Mouse (Mus musculus): ENCODE data around the gene Spag5. TPM values are rescaled to one million over a fixed set of nuclear protein-coding genes. Genes with fewer than 3 reads are reported as not detected.

Gene Spag5
- total RNA-seq, 2 experiments from 2014 or later = 2.3 to 2.5 TPM

DNA sequence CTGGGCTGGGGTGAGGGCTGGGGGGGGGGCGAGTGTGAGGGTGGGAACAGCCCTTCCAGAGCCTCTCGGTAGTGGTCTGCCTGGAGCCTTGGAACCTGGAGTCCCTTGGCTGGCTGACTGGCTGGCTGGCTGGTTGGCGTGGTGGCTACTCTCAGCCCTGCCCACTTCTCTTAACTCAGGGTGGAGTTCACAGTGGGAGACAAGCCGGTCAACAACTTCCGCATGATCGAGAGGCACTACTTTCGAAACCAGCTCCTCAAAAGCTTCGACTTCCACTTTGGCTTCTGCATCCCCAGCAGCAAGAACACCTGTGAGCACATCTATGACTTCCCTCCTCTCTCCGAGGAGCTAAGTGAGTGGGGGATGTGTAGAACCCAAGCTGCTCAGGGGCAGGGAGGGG is 46.6 kb downstream of the Spag5 start:
- no peak for DNase-seq (ENCODE audit: low spot score)

DNA sequence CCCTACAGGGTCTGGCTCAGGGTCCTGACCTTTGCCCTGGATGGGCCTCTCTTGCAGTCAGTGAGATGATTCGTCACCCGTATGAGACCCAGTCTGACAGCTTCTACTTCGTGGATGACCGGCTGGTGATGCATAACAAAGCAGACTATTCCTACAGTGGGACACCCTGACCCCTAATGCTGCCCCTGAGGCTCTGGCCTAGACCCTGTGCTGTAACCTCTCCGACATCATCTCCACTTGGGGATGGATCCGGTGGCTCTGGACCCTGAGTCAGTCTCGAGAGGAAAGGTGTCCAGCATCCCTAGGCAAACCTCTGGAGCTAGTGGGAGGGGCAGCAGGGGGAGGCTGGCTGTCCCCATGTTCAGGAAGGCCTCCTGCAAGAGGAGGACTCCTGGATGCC is 47.1 kb downstream of the Spag5 start:
- DNase-seq (ENCODE audit: low spot score) = no peak

DNA sequence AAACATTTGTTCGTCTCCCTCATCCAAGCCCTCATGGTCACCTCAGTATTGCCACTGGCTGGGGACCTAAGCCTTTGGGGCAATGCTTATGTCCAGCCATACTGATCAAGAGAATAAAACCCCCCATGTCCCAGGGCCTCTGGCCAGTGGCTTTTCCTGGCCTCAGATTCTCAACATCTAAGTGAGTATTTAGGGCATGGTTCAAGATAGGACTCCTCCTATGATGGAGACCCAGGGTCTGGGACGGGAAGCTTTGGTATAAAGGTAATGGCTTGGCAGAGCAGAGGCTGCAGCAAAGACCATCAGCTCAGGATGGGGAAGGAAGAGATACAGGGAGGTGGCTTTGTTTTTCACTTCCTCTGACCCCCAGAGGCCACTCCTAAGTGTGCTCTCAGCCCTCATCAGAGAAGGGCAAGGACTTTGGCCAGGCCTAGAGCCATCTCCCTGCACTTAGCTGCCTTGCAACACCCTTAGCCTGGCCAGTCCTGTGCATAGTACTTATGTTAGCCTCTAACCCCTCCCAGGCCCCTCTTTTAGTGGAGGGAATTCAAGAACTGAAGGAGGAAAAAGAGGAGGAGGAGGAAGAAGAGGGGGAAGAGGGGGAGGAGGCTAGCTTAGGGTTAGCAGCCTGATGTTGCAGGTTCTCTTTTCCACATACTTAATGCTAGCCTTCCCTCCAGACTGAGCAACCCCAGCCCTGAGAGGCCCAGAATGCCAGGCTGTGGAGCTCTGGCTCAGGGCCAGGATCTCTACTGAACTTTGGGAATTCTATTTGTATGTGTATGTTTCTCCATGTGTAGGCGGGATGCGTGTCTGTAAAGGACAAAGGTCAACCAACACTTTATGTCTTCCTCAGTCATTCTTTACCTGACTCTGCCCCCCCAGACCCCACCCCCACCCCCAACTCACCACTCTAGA is 48.4 kb downstream of the Spag5 start:
- no peak for DNase-seq (ENCODE audit: low spot score)

DNA sequence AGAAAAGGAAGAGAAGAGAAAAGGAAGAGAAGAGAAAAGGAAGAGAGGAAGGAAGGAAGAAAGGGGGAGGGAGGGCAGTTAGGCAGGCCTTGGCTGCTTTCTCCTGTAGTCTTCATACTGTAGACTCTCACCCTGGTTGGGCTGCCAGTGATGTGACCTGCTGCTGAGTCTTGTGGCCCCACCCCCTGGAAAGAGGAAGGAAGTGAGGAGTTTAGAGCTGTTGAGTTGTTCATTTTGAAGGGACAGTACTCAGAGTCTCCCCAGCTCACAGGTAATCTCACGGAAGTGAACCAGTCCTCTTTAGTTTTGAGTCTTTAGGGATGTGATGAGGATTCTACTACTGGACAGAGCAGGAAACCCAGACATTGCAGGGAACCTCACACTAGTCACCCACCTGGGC is 51.8 kb downstream of the Spag5 start:
- no peak for DNase-seq (ENCODE audit: low spot score)

DNA sequence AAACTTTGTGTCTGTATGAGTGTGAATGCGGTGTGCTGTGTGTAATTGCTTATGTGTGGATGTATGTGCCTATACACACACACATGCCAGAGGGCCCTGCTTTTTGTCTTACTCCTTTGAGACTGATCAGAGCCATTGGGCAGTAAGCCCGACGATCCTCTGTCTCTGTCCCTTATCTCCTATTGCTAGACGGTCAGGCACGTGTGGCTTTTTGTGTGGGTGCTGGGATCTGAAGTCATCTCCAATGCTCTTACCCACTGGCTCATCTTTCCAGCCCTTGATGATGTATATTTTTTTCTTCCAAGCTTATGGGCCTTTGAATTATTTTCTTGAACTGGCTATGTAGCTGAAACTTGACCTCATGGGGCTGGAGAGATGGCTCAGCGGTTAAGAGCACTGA is 53.6 kb downstream of the Spag5 start:
- DNase-seq (ENCODE audit: low spot score) = no peak

DNA sequence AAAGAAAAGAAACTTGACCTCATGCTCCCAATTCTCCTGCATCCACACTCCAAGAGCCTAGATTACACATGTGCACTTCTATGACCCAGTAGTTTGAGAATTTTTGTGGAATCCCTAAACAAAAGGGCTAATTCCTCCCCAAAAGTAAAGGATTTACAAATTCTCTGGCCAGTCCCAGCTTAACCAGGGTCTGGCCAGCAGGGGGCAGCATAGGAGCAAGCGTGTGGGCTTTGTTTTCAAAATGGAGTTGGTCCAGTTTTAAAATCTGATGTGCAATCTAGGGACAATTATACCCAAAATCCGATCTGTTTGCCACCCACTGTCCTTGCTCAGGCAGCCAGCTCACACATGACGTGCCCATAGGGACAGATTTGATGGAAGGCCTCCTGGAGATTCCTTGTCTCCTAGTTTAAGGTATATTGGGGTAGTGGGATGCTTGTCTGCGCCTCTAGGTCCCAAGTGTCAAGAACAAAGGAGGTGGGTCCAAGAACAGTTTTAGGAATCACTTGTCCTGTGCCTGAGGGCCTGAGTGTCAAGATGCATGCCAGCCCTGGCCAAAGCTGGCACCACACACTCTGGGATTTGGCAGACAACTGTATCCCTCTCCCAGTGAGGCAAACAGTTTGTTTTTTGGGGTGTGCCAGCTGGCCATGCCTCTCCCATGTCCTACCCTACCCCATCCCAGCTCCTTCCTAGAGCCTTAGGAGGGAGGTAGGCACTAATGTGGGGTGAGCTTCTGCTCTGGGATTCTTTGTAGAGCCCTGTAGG is 54.3 kb downstream of the Spag5 start:
- peak; percentile 65 for DNase-seq (ENCODE audit: low spot score)

DNA sequence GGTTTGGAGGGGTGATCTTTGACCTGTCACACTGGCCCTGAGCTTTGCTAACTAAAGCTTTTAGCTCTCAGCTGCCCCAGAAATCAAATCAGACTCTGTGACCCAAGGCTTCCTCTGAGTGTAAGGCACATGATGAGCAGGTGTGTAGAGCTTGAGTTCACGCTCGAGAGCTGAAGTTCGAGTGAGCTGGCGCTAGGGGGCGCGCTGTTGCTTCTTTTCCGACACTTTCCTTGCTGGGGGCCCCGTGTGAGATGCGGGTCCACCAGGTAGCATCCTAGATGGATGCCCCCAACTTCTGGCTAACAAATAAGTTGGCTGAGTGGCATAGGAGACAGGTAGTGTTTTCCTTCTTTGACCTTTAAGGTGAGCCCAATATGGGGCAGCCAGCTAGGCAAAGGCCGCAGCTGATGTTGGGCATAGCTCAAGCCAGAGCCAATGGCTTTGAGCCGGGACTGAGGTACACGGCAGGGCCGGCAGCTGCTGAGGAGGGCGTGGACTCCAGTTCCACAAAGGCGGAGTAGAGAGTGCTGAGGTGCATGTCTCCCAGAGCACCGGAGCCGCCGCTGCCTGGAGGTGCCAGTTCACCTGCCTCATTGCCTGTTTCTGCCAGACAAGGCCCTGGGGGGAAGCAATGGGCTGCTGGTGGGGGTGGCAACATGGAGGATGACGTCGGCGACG is 57.1 kb downstream of the Spag5 start:
- DNase-seq (ENCODE audit: low spot score) = no peak

DNA sequence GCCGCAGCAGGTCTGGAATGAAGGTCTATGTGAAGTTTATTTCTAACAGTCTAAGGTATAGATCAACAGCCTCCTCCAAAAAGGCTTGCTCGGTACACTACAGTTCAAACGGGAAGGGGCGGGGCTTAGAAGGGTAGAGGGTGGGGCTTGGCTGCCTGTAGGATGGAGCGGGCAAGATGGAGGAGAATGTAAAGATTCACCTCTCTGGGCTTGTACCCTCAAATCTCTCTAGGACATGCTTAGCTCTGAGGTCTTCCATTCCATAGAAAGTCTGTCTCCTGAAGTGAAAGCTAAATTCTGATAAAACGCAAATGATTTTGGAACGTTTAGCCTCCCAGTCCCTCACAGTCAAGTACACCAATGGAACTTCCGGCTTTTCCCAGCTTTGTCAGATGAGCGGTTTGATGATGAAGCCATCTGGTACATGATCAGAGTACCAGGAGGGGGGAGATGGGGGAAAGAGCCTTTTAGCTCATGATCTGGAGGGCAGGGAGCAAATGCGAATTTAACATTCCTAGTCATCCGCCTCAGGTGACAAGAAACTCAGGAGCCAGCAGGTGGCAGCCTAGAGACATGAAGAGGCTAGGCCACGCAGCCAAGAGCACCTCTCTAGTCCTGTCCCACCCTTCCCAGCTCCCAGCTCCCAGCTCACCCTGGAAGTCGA is 58.9 kb downstream of the Spag5 start:
- peak; percentile 56 for DNase-seq (ENCODE audit: low spot score)

DNA sequence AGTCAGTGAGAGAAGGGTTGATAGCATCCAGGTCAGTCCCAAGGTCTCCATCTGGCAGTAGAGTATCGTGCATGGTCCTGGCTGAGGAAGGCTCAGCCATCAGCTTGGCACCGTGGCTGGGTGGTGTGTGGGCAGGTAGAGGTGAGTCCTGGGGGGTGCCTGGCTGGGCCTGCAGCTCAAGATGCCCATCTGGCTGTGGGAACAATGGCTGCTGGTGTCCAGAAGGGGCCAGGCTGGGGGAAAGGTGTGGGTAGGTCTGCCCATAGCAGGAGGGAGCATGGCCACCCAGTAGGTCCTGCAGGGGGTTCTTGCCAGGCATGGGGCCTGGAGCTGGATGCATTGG is 59.4 kb downstream of the Spag5 start:
- DNase-seq (ENCODE audit: low spot score) = no peak

DNA sequence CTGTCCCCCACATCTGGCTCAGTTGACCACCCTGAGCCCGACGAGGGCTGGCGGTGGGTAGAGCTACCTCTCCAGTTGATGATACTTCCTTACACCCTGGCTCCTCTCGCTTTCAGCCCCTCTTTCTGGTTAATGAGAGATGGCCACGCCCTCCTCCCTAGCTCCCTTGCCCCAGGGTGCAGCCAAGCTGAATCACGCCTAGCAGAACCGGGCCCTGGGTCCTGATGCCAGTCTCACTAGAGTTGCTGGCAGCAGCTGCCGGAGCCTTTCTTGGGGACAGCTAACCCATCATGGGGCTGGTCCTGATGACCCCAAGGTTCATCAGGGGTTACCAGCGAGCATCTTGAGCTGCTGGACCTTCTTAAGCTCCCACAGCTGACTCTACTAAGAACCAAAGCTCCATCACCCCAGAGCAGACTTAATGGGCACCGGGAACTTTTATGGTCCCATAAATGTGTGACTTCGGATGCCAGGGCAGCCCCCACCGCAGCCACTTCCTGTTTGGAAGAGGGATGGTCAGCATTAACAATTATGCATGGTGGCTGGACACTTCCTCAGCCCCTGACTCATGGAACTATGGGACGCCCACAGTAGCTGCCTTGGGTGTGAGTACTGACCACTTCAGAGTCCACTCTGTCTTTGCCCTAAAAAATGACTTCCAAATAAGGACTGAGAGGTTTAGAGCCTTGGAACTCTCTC is 62.1 kb downstream of the Spag5 start:
- no peak for DNase-seq (ENCODE audit: low spot score)

DNA sequence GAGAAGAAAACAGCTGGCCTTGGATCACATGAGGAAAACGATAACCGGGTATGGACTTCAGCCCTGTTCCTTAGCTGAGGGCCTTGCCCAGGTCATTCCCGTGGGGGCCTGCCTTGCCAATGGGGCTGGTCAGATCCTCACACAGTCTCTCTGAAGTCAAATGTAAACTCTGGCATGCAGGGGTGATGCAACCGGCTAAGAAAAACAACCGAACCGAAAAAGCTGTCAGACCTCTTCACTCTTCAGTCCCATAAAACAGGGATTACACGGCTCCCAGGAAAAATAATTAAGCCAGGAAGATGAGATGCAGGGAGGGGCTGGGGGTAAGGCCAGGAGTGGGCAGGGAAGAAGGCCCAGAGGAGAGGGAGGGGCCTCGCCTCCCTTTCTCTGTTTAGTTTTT is 62.8 kb downstream of the Spag5 start:
- DNase-seq (ENCODE audit: low spot score) = no peak

DNA sequence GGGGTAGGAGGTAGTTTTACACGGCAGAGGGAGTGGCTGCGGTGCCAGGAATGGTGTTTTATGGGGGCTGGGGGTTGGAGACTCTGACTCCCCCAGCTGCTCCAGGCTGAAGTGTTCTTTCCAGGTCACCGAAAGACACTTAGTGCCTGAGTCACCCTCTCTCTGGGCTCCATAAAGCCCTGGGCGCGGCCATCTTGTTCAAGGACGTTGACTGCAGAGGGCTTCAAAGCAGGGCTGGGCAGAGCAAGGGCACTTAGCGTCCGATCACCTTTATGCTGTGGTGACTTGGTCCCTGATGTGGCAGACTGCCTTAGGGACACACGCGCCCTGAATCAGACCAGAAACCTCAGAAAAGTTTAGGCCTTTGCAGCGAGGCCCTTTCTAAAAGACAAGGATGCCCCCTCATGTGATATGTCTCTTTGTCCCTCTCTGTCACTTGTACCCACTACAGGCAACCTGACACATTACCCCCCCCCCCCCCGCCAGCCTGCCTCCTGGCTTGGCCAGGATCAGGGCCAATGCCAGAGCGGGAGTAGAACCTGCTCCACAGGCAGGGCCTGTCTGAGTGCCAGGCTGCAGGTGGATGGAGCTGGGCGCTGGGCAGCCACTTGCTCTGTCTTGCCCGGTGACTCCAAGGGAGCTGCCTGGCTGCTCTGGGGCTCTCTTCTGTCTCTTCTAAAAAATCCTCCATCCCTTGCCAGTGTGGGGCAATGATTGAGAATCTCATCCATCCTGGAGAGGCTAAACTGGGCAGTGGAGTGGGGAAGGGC is 66.3 kb downstream of the Spag5 start:
- DNase-seq (ENCODE audit: low spot score) = no peak

DNA sequence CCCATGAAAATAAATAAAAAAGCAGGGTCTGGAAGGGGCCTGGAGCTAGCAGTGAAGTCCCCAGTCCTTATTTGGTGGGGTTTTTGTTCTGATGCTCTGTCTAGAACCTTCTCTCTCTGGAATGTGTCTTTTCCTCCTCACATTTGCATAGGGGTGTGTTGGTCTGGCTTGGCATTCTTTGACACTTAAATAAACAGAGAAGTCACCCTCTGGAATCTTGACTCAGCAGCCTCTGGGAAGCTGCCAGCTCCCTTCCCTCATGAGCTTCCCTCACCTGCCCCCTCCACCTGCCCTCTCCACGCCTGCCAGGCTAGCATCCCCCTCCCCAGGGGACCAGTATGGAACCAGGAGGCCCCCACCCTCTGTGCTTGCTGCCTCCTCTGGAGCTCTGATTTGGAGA is 69.1 kb downstream of the Spag5 start:
- DNase-seq (ENCODE audit: low spot score) = no peak

DNA sequence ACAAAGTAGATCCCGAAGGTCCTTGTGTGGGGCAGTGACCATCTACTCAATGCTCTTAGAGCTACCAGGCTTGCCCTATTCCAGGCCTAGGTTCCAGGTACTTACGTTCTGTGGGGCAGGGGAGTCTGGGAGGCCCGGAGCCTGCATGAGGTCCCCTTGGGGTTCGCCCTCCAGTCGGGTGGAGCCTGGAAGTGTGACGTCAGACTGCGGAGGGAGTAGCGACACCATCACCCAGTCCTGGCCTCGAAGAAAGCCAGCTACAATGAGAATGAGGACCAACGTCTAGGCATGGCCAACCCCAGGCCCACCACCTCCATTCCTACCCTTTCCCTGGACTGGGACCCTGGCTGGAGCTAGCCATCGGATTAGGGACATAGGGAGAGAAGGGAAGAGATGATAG is 70.4 kb downstream of the Spag5 start:
- no peak for DNase-seq (ENCODE audit: low spot score)

Other genes starting within 250 kb of the Spag5 start
- gene Eral1, start 221.1 kb upstream of the Spag5 start, total RNA-seq (2021) = 10 to 100 TPM; 20.1 to 22.7 TPM
- gene Fam222b, start 206.9 kb upstream of the Spag5 start, total RNA-seq (2021) = 1 to 10 TPM; 8.2 to 9.4 TPM
- 1 to 10 TPM; 2.0 to 2.2 TPM for gene Traf4, start 135.9 kb upstream of the Spag5 start, total RNA-seq (2021)
- gene Nek8, start 124.9 kb upstream of the Spag5 start, total RNA-seq (2021) = under 1 TPM; 0.37 to 0.50 TPM
- gene Tlcd1, start 124.8 kb upstream of the Spag5 start, total RNA-seq (2021) = 1 to 10 TPM; 1.5 to 2.2 TPM
- gene Rpl23a, start 117.9 kb upstream of the Spag5 start, total RNA-seq (2021) = 100 to 1,000 TPM; 845 to 889 TPM
- gene Rab34, start 113.1 kb upstream of the Spag5 start, total RNA-seq (2021) = 1 to 10 TPM; 2.5 to 3.5 TPM
- gene Proca1, start 108.1 kb upstream of the Spag5 start, total RNA-seq (2021) = under 1 TPM; 0.47 to 0.57 TPM
- 10 to 100 TPM; 40.8 to 44.7 TPM for gene Sdf2, start 55.8 kb upstream of the Spag5 start, total RNA-seq (2021)
- 10 to 100 TPM; 27.8 to 32.3 TPM for gene Supt6, start 55.5 kb upstream of the Spag5 start, total RNA-seq (2021)
- 100 to 1,000 TPM; 200 to 204 TPM for gene 2610507B11Rik, start 39.8 kb upstream of the Spag5 start, total RNA-seq (2021)
- gene BC030499, start 10.7 kb upstream of the Spag5 start, total RNA-seq (2021) = under 1 TPM; 0.38 to 0.46 TPM
- 1 to 10 TPM; 2.1 to 2.6 TPM for gene Aldoc, start 21.4 kb downstream of the Spag5 start, total RNA-seq (2021)
- gene Pigs, start 26.9 kb downstream of the Spag5 start, total RNA-seq (2021) = 10 to 100 TPM; 18.2 to 19.2 TPM
- gene Unc119, start 42.0 kb downstream of the Spag5 start, total RNA-seq (2021) = 1 to 10 TPM; 8.3 TPM
- not detected for gene Foxn1, start 85.0 kb downstream of the Spag5 start, total RNA-seq (2021)
- not detected for gene Slc13a2, start 120.7 kb downstream of the Spag5 start, total RNA-seq (2021)
- gene Slc46a1, start 164.2 kb downstream of the Spag5 start, total RNA-seq (2021) = under 1 TPM; 0.47 to 0.91 TPM
- under 1 TPM; 0.43 to 0.82 TPM for gene Sarm1, start 196.2 kb downstream of the Spag5 start, total RNA-seq (2021)
- gene Vtn, start 197.6 kb downstream of the Spag5 start, total RNA-seq (2021) = 10 to 100 TPM in 1 of 2 experiments, 1 to 10 TPM in 1; 9.5 to 15.0 TPM
- gene Sebox, start 201.9 kb downstream of the Spag5 start, total RNA-seq (2021) = not detected
- 10 to 100 TPM; 13.3 to 15.1 TPM for gene Tmem199, start 210.6 kb downstream of the Spag5 start, total RNA-seq (2021)
- 100 to 1,000 TPM in 1 of 2 experiments, 10 to 100 TPM in 1; 99.0 to 100 TPM for gene Poldip2, start 210.7 kb downstream of the Spag5 start, total RNA-seq (2021)
- 10 to 100 TPM; 44.0 to 48.1 TPM for gene Tnfaip1, start 234.8 kb downstream of the Spag5 start, total RNA-seq (2021)
- gene Ift20, start 234.8 kb downstream of the Spag5 start, total RNA-seq (2021) = 10 to 100 TPM; 17.5 to 17.6 TPM
- gene Tmem97, start 249.2 kb downstream of the Spag5 start, total RNA-seq (2021) = 1 to 10 TPM; 1.0 to 1.5 TPM

Measured in gastrocnemius, adult 18-20 months (tissue).